Mouse (Mus musculus): ENCODE measurements around the gene Alox5ap. TPM values are rescaled to one million over a fixed set of nuclear protein-coding genes. Genes with fewer than 3 reads are reported as not detected.

The Alox5ap gene
- polyA plus RNA-seq, 1 experiment from 2014 or later: 5.8 TPM

DNA sequence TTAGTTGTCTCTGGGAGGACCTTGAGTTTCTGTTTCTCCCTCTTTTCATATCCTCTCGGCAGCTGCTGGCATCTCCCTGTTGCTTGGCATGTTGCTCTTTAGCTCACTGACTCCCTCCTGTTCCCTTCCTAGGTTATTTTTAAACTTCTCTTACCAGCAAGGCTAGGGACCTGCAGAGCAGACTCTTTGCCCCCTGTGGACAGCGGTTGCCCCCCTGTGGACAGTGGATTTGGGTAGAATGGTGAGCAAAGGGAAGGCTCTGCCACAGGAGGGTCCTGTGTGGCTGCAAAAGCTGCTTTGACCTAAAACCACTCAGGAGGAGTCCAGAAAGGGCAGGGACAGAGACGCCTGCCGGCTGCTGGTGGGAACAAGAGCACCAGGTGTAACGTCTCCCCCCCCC lies 21.5 kb upstream of the Alox5ap start:
- no peak for DNase-seq (ENCODE audit: low spot score)
- no peaks in the 10 kb centered on the region for H3K9me3 ChIP-seq
- H3K4me1 ChIP-seq: peaks cover 25% of the 10 kb centered on the region

GRCm38 (mm10) chr5:149245391-149245964 lies 19.1 kb upstream of the Alox5ap start:
- WGBS: 58% methylated on average over 9 of the region's 9 CpGs
- Histone ChIP-seq H3K27me3 (replicated peaks; ENCODE audit: low read depth, poor library complexity, severe bottlenecking) (no peaks in the 10 kb centered on the region; the same call in 1 of the 2 replicates), H3K27ac (replicated peaks) (peak overlapping the region; percentile 81), H3K9me3 (no peaks in the 10 kb centered on the region), H3K4me3 (peak overlapping the region; percentile 45), H3K4me1 (peaks cover 25% of the 10 kb centered on the region), H3K36me3 (replicated peaks) (no peaks in the 10 kb centered on the region)
- DNase-seq (ENCODE audit: low spot score): no peak

More for the DNA sequence above, 21.5 kb upstream of the Alox5ap start:
- Histone ChIP-seq H3K27ac (replicated peaks) (no peak overlapping the region), H3K27me3 (replicated peaks; ENCODE audit: low read depth, poor library complexity, severe bottlenecking) (no peaks in the 10 kb centered on the region; the same call in 1 of the 2 replicates), H3K36me3 (replicated peaks) (no peaks in the 10 kb centered on the region), H3K4me3 (no peak overlapping the region)
- 47% methylated on average over 5 of the region's 5 CpGs for WGBS

GRCm38 (mm10) chr5:149245965-149246470 lies 18.5 kb upstream of the Alox5ap start:
- no peaks in the 10 kb centered on the region for H3K9me3 ChIP-seq
- no peaks in the 10 kb centered on the region for H3K36me3 ChIP-seq (replicated peaks)
- 17% methylated on average over 16 of the region's 16 CpGs for WGBS
- no peaks in the 10 kb centered on the region; the same call in 1 of the 2 replicates for H3K27me3 ChIP-seq (replicated peaks; ENCODE audit: low read depth, poor library complexity, severe bottlenecking)
- H3K27ac ChIP-seq (replicated peaks): peak overlapping the region; percentile 81
- peak; percentile 39 for DNase-seq (ENCODE audit: low spot score)
- peak overlapping the region; percentile 45 for H3K4me3 ChIP-seq
- peaks cover 25% of the 10 kb centered on the region for H3K4me1 ChIP-seq

DNA sequence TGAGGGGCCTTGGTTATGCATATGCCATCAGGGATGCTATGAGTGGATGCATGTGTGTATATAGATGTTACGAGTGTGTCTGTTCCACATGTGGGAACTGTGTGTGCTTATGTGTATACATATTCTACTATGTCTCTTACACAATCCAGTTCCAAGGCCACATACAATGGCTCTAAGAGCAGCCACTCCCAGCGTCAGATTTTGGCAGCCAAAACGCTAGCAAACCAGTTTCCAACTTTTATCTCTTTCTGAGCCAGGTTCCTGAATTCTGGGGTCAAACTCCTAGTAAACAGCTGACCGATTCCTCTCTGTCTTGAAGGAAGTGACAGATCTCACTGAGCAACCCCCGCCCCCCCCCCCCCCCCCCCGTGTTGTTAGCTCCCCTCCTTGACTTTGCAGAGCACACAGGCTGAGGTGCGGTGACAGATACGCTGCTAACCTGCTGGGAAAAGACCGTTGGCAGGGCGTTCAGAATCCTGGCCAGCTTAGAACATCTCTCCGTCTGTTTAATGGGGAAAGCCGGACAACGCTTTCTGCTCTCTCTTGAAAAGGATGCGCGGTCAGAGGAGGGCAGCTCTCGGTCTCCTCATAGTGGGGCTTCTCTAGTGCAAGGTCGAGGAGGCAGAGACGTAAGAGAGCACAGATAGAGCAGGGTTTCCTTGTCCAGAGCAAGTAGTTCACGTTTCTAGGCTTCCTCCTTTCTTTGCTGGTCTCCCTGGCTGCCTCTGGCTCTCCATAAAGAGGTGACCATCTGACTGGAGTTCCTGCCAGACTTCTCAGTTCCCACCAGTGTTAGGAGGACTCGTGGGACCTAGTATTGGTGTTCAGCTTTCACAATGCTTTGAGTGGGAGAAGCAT lies 17.3 kb upstream of the Alox5ap start:
- DNase-seq (ENCODE audit: low spot score): no peak
- Histone ChIP-seq H3K4me3 (no peak overlapping the region), H3K9me3 (no peaks in the 10 kb centered on the region)

GRCm38 (mm10) chr5:149252303-149252702 lies 12.3 kb upstream of the Alox5ap start:
- H3K27me3 ChIP-seq (replicated peaks; ENCODE audit: low read depth, poor library complexity, severe bottlenecking): no peaks in the 10 kb centered on the region
- H3K9me3 ChIP-seq: no peaks in the 10 kb centered on the region
- no peak overlapping the region for H3K27ac ChIP-seq (replicated peaks)
- no peak overlapping the region for H3K4me3 ChIP-seq
- no peak for DNase-seq (ENCODE audit: low spot score)
- no peaks in the 10 kb centered on the region for H3K36me3 ChIP-seq (replicated peaks)
- H3K4me1 ChIP-seq: peaks cover 9% of the 10 kb centered on the region; the same call in 1 of the 2 replicates
- WGBS: 91% methylated on average over 3 of the region's 3 CpGs

More for the DNA sequence above, 17.3 kb upstream of the Alox5ap start:
- H3K27ac ChIP-seq (replicated peaks): no peak overlapping the region; the same call in 1 of the 2 replicates
- H3K27me3 ChIP-seq (replicated peaks; ENCODE audit: low read depth, poor library complexity, severe bottlenecking): no peaks in the 10 kb centered on the region; the same call in 1 of the 2 replicates
- WGBS: 48% methylated on average over 20 of the region's 20 CpGs
- no peaks in the 10 kb centered on the region for H3K36me3 ChIP-seq (replicated peaks)
- H3K4me1 ChIP-seq: peaks cover 25% of the 10 kb centered on the region

DNA sequence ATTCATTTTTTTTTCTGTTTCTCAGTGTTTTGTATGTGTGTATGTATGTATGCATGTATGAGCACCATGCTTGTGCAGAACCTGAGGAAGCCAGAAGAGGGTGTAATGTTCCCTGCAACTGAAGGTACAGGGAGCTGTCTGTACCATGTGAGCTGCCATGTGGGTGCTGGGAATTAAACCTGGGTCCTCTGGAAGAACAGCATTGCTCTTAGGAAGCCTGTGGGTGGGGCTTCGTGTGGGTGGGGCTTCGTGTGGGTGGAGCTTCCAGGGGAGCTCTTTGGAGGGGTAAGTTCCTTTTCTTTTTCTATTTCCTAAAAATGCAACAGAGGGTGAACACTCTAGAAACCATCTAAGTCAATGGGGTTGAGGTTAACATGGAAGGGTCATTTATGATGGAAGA lies 11.1 kb upstream of the Alox5ap start:
- H3K27me3 ChIP-seq (replicated peaks; ENCODE audit: low read depth, poor library complexity, severe bottlenecking): no peaks in the 10 kb centered on the region
- WGBS: 71% methylated on average over 2 of the region's 2 CpGs

GRCm38 (mm10) chr5:149255522-149255921 lies 9.0 kb upstream of the Alox5ap start:
- no peak overlapping the region for H3K4me3 ChIP-seq
- no peak overlapping the region for H3K27ac ChIP-seq (replicated peaks)
- WGBS: 90% methylated on average over 2 of the region's 2 CpGs
- DNase-seq (ENCODE audit: low spot score): no peak
- H3K36me3 ChIP-seq (replicated peaks): no peaks in the 10 kb centered on the region
- H3K4me1 ChIP-seq: peaks cover 25% of the 10 kb centered on the region
- no peaks in the 10 kb centered on the region for H3K9me3 ChIP-seq
- no peaks in the 10 kb centered on the region for H3K27me3 ChIP-seq (replicated peaks; ENCODE audit: low read depth, poor library complexity, severe bottlenecking)

More for the DNA sequence above, 11.1 kb upstream of the Alox5ap start:
- no peak overlapping the region for H3K4me3 ChIP-seq
- no peak for DNase-seq (ENCODE audit: low spot score)
- no peaks in the 10 kb centered on the region for H3K9me3 ChIP-seq
- H3K36me3 ChIP-seq (replicated peaks): no peaks in the 10 kb centered on the region
- H3K27ac ChIP-seq (replicated peaks): no peak overlapping the region
- H3K4me1 ChIP-seq: peaks cover 14% of the 10 kb centered on the region

- WGBS: 60% methylated on average over 14 of the region's 14 CpGs
- no peak for DNase-seq (ENCODE audit: low spot score)
Observed at GRCm38 (mm10) chr5:149257518-149258281, 6.9 kb upstream of the Alox5ap start.

GRCm38 (mm10) chr5:149259093-149259492 lies 5.5 kb upstream of the Alox5ap start:
- WGBS: 50% methylated on average over 16 of the region's 16 CpGs
- H3K27me3 ChIP-seq (replicated peaks; ENCODE audit: low read depth, poor library complexity, severe bottlenecking): no peaks in the 10 kb centered on the region
- H3K36me3 ChIP-seq (replicated peaks): no peaks in the 10 kb centered on the region
- H3K9me3 ChIP-seq: no peaks in the 10 kb centered on the region
- DNase-seq (ENCODE audit: low spot score): peak; percentile 41
- H3K4me1 ChIP-seq: peaks cover 25% of the 10 kb centered on the region
- peak overlapping the region; percentile 13; the same call in 1 of the 2 replicates for H3K4me3 ChIP-seq
- H3K27ac ChIP-seq (replicated peaks): peak overlapping the region; percentile 57

More at GRCm38 (mm10) chr5:149257518-149258281, 6.9 kb upstream of the Alox5ap start:
- Histone ChIP-seq H3K4me3 (no peak overlapping the region), H3K36me3 (replicated peaks) (no peaks in the 10 kb centered on the region), H3K9me3 (no peaks in the 10 kb centered on the region), H3K27me3 (replicated peaks; ENCODE audit: low read depth, poor library complexity, severe bottlenecking) (no peaks in the 10 kb centered on the region), H3K4me1 (peaks cover 25% of the 10 kb centered on the region), H3K27ac (replicated peaks) (no peak overlapping the region)

DNA sequence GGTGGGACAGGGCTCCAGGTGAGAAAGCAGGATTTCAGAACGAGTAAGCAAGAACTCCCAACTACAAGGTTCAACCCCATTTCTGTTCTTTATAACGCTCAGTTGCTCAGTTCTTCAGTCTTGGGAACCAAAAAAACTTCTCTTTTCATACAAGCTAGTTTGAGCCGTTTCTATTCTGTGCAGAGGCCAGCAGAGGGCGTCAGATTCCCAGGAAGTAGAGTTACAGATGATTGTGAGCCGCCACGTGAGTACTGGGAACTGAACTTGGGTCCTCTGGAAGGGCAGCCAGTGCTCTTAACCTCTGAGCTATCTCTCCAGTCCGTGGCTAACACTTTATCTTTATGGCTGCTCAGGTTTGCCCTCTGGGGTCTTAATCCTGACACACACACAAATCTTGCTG lies 3.1 kb upstream of the Alox5ap start:
- Histone ChIP-seq H3K4me3 (no peak overlapping the region), H3K27me3 (replicated peaks; ENCODE audit: low read depth, poor library complexity, severe bottlenecking) (no peaks in the 10 kb centered on the region), H3K4me1 (peaks cover 35% of the 10 kb centered on the region), H3K27ac (replicated peaks) (no peak overlapping the region), H3K9me3 (no peaks in the 10 kb centered on the region), H3K36me3 (replicated peaks) (no peaks in the 10 kb centered on the region)
- WGBS: 72% methylated on average over 7 of the region's 7 CpGs
- DNase-seq (ENCODE audit: low spot score): no peak

DNA sequence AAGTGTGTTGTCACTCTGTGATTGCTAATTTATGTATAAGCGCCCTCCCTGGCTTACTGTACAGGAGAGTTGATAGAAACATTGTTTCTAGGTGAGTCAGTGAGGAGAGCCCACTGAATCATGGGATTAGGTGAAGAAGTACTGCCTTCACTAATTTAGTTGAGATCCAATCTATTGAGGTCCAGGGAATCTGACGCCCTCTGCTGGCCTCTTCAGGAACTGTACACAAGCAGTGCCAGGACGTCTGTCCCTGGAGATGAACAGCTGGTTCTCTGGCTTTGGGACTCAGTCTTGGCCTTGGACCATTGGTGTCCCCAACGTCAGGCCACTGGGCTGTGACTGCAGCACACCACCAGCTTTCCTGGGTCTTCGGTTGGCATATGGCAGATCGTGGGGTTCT lies 2.7 kb upstream of the Alox5ap start:
- Histone ChIP-seq H3K36me3 (replicated peaks) (no peaks in the 10 kb centered on the region), H3K27me3 (replicated peaks; ENCODE audit: low read depth, poor library complexity, severe bottlenecking) (no peaks in the 10 kb centered on the region), H3K27ac (replicated peaks) (no peak overlapping the region), H3K4me3 (no peak overlapping the region), H3K4me1 (peaks cover 35% of the 10 kb centered on the region), H3K9me3 (no peaks in the 10 kb centered on the region)
- DNase-seq (ENCODE audit: low spot score): no peak
- 63% methylated on average over 6 of the region's 6 CpGs for WGBS

DNA sequence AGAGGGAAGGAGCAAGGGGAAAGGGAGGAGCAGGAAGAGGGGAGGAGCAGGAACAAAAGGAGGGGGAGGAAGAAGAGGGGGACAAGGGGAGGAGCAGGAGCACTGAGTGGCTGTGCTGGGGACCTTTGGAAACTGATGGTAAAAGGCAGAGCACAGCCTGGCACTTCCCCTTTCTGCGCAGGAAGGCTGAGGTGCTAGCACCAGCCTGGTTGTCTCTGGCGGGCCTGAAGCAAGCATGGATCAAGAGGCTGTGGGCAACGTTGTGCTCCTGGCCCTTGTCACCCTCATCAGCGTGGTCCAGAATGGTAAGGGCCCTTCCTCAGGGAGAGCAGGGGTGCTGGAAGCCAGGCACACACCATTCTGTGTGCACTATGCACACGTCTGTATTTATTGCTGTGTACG lies 312 bp downstream of the Alox5ap start:
- no peak for DNase-seq (ENCODE audit: low spot score)
- Histone ChIP-seq H3K4me1 (peaks cover 10% of the 10 kb centered on the region), H3K4me3 (no peak overlapping the region), H3K36me3 (replicated peaks) (no peaks in the 10 kb centered on the region), H3K27ac (replicated peaks) (peak overlapping the region; percentile 2; the same call in 1 of the 2 replicates), H3K27me3 (replicated peaks; ENCODE audit: low read depth, poor library complexity, severe bottlenecking) (no peaks in the 10 kb centered on the region), H3K9me3 (no peaks in the 10 kb centered on the region)
- WGBS: 62% methylated on average over 6 of the region's 6 CpGs
